Mouse (Mus musculus): Measurements from ENCODE around the gene Gkn1.

The Gkn1 gene

DNA sequence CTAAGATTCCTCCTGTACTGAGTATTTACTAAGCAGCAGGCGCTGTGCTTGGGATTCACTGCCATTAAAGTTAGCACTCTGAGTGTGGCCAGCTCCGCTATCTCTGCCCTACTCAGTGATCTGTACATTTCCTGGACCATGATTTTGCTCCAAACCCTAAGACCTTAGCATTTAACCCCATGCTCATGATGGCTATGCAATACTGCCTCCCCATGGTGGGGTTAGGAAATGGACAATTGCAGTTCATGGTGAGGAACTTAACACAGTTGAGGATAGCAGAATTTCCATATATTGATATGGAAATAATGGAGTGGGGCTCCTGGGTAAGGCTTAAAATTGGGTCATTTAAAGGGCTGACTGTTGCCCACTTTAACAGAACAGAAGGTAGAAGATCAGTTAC lies 27.4 kb downstream of the Gkn1 start:
- no peak for DNase-seq (ENCODE audit: low read depth, low spot score)

DNA sequence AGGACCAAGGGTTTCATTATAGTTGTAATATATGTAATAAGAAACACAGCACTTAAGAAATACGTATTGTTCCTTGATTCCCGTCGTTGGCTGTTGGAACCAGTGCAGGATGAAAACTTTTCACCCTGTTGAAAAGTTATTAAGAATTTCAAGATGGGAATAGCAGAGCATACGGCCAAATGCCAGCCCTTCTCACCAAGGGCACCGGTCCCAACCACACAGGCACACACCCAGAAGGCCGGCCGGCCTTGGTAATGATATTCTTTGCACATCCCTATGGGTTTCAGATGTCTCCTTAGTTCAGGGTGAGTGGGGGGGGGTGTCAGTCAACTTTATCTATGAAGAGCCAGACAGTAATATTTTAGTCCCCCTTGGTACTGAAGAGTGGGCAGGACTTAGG lies 32.1 kb downstream of the Gkn1 start:
- no peak for DNase-seq (ENCODE audit: low read depth, low spot score)

DNA sequence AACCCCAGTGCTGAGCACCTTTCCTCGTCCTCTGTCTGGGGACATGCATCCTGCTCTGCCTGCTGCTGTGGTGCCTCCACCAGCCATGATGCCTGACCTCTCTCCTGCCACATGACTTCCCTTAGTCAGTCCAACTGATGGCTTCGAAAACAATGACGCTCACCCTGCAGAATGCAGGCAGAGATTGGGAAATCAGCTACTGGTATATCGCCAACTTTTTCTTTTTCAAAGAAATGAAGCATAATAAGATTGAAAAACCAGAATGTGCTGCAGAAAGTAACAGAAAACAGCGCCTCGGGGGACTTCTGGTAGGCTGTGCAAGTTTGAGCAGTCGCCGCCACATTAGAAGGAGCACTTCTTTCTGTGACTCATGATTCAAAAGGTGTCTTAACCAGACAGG lies 33.8 kb downstream of the Gkn1 start:
- DNase-seq (ENCODE audit: low read depth, low spot score): no peak

DNA sequence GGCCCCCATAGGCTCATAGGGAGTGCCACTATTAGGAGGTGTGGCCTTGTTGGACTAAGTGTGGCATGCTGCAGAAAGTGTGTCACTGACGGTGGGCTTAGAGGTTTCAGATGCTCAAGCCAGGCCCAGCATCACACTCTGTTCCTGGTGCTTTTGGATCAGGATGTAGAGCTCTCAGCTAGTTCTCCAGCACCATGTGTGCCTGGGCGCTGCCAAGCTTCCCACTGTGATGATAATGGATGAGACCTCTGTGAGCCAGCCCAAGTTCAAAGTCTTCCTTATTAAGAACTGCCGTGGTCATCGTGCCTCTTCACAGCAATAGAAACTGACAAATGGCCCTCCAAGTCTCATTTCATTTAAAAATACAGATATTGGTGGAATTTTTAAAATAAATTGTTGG lies 38.0 kb downstream of the Gkn1 start:
- no peak for DNase-seq (ENCODE audit: low read depth, low spot score)

DNA sequence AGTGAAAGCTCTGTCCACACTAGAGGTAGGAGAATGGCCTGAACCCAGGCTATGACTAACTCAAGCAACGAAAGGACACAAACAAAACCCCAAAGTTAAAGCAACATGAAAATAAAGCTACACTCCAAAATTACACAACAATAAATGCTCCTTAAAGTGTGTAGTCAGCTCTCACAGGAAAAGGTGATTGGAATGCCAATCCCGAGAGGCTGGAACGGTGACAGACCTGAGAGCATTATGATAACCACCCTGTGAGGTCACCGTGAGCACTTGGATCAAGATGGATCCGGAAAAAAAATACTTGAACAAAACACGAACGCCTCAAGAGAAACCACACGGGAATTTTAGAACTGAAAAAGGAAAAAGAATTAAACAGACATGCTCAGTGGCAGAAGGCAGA lies 46.3 kb downstream of the Gkn1 start:
- DNase-seq (ENCODE audit: low read depth, low spot score): no peak

DNA sequence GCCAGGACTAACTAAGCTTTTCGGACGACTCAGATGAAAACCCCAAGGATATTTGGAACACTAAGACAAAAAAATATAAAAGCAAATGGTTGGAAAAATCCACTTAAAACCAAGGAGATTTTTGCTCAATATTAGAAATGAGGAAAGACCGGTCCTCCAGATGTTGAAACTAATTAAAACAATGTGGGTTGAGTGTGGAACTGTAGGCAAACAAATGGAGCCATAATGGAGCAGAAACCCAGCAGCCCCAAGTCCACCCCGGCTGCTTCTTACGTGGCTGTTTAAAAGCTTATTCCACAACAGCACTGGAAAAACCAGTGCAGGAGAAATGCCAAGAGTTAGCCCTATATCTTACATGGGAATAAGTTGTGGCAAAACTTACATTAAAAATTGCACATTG lies 48.0 kb downstream of the Gkn1 start:
- DNase-seq (ENCODE audit: low read depth, low spot score): no peak

DNA sequence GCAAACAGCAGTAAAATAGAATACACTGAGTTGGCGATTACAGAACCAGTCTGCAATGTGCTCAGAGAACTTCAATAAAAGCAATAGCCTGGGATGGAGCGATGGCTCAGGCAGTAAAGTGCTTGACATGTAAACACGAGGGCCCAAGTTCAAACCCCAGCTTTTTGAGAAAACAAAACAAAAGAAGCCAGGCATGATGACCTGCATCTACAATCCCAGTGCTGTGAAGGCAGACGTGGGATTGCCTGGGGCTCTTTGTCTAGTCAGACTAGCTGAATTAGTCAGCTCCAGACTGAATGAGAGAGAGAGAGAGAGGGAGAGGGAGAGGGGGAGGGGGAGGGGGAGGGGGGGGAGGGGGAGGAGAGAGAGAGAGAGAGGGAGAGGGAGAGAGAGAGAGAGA lies 48.8 kb downstream of the Gkn1 start:
- no peak for DNase-seq (ENCODE audit: low read depth, low spot score)
